Mouse (Mus musculus): ENCODE results near the gene Ubash3b.

- TF ChIP-seq FLI1 (IDR thresholded peaks at IDR 0.05; ENCODE audit: low read length) (no peak), GATA1 (IDR thresholded peaks at IDR 0.05; ENCODE audit: borderline replicate concordance, low read length) (no peak)
Measured at GRCm38 (mm10) chr9:40984313-40984712, 177.2 kb downstream of the Ubash3b start.

Measured in megakaryocyte, embryonic 14.5 days (primary cell).